Mouse (Mus musculus) intestine, postnatal 0 days (tissue): Measurements from ENCODE around the gene Clasp2. TPM values are rescaled to one million over a fixed set of nuclear protein-coding genes. Genes with fewer than 3 reads are reported as not detected.
A peak's percentile ranks its signal among the peaks of the same experiment; 100 is the strongest.
"Not testable (repeated sequence)": the region's sequence is repeated elsewhere in the genome, so short reads cannot be mapped to it uniquely, and the experiment has no call there.

ENCODE experiments used
- ATAC-seq: fragments of 200-750 bp; cut with Nextera tagmentation; 2 replicates; pipeline ENCODE4 v1.8.0; 2017; ENCODE audit warnings: mild to moderate bottlenecking, moderate TSS enrichment, moderate library complexity
- H3K27ac ChIP-seq: fragments of 300-500 bp; sonication (generic); 2 replicates; pipeline ENCODE4 v1.5.1; 2014; ENCODE audit warnings: mild to moderate bottlenecking, low read depth, low read length, moderate library complexity
- H3K27me3 ChIP-seq: fragments of 300-500 bp; sonication (generic); replicated peaks from 2 replicates; pipeline ENCODE4 v1.6.1; 2014; ENCODE audit warnings: low read length, mixed read lengths; ENCODE audit not compliant: control insufficient read depth, insufficient read depth
- H3K36me3 ChIP-seq: fragments of 300-500 bp; sonication (generic); 2 replicates; pipeline ENCODE4 v1.6.1; 2014; ENCODE audit warnings: mild to moderate bottlenecking, moderate library complexity; ENCODE audit not compliant: control insufficient read depth, insufficient read depth
- H3K4me1 ChIP-seq: fragments of 300-500 bp; sonication (generic); replicated peaks from 2 replicates; pipeline ENCODE4 v1.6.1; 2014; ENCODE audit warnings: antibody characterized with exemption, low read length, mixed read lengths; ENCODE audit not compliant: control insufficient read depth, insufficient read depth
- H3K4me2 ChIP-seq: fragments of 300-500 bp; sonication (generic); replicated peaks from 2 replicates; pipeline ENCODE4 v1.6.1; 2014; ENCODE audit warnings: low read depth, mild to moderate bottlenecking, moderate library complexity
- H3K4me3 ChIP-seq: fragments of 300-500 bp; sonication (generic); 2 replicates; pipeline ENCODE4 v1.5.1; 2014; ENCODE audit warnings: low read depth, low read length
- H3K9ac ChIP-seq: fragments of 300-500 bp; sonication (generic); 2 replicates; pipeline ENCODE4 v1.6.1; 2014; ENCODE audit warnings: mild to moderate bottlenecking, low read depth, low read length
- H3K9me3 ChIP-seq: fragments of 300-500 bp; sonication (generic); 2 replicates; pipeline ENCODE4 v1.6.1; 2016; ENCODE audit warnings: mixed run types; ENCODE audit not compliant: control insufficient read depth
- CTCF ChIP-seq: sonication (generic); IDR thresholded peaks from 2 replicates; pipeline ENCODE4 v1.5.1; 2016; ENCODE audit warnings: low read depth, mild to moderate bottlenecking, control low read depth, antibody characterized with exemption, moderate library complexity
- WGBS: fragments of 180-500 bp; shearing (Covaris S2); extraction: QIAGEN DNeasy Blood & Tissue Kit; methylation state at CpG from one replicate; pipeline ENCODE4 v1.1.7; 2014; 5-methylcytosine and 5-hydroxymethylcytosine counted together
- polyA plus RNA-seq: library from polyadenylated mRNA; unstranded; fragments of >200 nt; fragmentation: Nextera tagmentation; extraction: Ambion mirVana; gene quantifications from 2 replicates; pipeline ENCODE4 v1.2.1, GENCODE M21; 2015

Gene Clasp2
- polyA plus RNA-seq, 1 experiment from 2014 or later, result 7.2 TPM

DNA sequence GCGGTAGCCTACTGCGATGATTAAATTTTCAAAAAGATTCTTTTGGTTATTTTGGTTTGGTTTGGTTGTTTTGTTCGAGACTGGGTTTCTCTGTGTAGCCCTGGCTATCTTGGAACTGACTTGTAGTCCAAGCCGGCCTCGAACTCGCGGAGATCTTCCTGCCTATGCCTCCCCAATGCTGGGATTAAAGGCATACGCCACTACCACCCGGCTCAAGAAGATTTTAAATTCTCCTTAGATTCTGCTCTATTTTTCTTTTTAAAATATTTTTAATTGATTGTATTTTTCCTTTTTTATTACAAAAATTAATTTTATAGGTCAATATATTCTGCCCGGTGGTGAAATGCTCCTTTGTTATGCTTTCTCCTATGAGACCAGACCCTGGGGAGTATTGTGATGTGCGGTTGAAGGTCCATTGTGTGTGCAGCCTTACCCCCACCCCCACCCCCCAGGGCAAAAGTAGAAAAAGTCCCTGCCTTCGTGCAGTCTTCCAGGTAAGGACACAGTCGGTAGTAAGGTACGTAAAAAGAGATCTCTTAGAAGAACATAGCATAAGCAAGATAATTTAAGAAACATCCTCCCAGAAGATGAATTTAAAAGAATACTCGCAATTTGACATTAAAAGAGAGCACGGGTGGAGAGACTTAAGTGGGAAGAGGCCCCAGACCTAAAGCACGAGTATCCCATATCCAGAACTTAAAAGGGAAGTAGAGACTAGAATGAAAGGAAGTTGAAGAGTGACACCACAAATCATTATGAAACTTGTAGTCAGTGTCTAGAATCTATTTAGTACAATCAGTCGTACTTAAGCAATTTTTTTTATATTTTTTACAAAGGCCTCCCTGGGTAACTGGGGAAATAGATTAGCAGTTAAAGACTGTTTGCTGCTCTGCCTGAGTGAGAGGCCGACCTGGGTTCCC, 32.7 kb upstream of the Clasp2 start:
- whole genome bisulfite sequencing, result 52% methylated on average over 19 of the region's 19 CpGs
- H3K4me3 ChIP-seq, result peak overlapping the region; percentile 98
- no peaks in the 10 kb centered on the region for H3K36me3 ChIP-seq
- H3K9me3 ChIP-seq, result no peaks in the 10 kb centered on the region
- peak overlapping the region; percentile 99 for H3K9ac ChIP-seq
- no peak; the same call in 1 of the 2 replicates for ATAC-seq
- no peaks in the 10 kb centered on the region for H3K4me1 ChIP-seq
- peak overlapping the region; percentile 77 for H3K4me2 ChIP-seq
- H3K27me3 ChIP-seq, result no peaks in the 10 kb centered on the region
- H3K27ac ChIP-seq, result peak overlapping the region; percentile 99
- no peak for TF ChIP-seq CTCF

DNA sequence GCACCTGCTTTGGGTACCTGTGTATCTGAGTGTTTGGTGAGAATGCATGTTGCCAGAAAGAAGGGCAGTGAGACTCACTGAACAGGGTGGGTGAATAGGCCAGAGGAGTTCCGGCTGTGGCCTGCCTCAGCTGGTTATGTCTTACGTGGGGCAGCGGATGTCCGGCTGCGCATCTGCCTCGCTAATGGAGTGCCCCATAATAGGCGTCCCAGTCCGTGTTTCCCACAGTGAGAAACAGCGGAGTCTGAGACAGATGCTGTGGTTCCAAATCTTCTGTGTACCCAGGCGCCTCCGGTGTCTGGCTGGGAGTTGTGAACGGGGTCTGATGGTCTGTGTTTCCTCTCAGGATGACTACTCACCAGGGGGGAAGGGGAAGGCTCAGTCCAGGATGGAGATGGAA, 30.4 kb upstream of the Clasp2 start:
- WGBS, result 80% methylated on average over 12 of the region's 12 CpGs

DNA sequence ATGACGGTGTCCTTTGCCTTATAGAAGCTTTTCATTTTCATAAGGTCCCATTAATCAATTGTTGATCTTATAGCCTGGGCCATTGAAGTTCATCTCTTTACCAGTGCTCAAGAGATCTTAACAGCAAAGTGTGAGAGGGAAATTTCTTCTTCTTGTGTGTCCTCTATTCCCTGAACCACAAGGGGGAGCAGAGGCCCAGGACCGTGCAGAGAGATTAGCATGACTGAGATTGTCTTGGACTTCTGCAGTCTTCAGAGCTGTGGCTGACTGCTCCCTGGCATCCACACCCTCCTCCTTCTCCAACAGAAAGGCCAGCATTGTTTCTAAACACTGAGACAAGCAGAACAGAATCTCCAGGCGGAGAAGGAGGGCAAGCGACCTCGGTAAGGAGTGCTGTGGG, 22.2 kb upstream of the Clasp2 start:
- no peak for ATAC-seq
- TF ChIP-seq CTCF, result peak; percentile 82
- H3K9ac ChIP-seq, result no peak overlapping the region
- no peaks in the 10 kb centered on the region for H3K4me1 ChIP-seq
- H3K4me3 ChIP-seq, result no peak overlapping the region
- no peak overlapping the region for H3K4me2 ChIP-seq
- no peaks in the 10 kb centered on the region for H3K36me3 ChIP-seq
- WGBS, result 44% methylated on average over 5 of the region's 5 CpGs
- H3K27me3 ChIP-seq, result no peaks in the 10 kb centered on the region
- no peaks in the 10 kb centered on the region for H3K9me3 ChIP-seq
- H3K27ac ChIP-seq, result no peak overlapping the region

More for the DNA sequence above, 30.4 kb upstream of the Clasp2 start:
- no peaks in the 10 kb centered on the region for H3K27me3 ChIP-seq
- H3K36me3 ChIP-seq, result no peaks in the 10 kb centered on the region
- no peak overlapping the region for H3K4me3 ChIP-seq
- H3K4me2 ChIP-seq, result no peak overlapping the region
- no peak overlapping the region for H3K9ac ChIP-seq
- H3K27ac ChIP-seq, result no peak overlapping the region
- no peaks in the 10 kb centered on the region for H3K9me3 ChIP-seq
- no peaks in the 10 kb centered on the region for H3K4me1 ChIP-seq
- ATAC-seq, result no peak
- no peak for TF ChIP-seq CTCF

DNA sequence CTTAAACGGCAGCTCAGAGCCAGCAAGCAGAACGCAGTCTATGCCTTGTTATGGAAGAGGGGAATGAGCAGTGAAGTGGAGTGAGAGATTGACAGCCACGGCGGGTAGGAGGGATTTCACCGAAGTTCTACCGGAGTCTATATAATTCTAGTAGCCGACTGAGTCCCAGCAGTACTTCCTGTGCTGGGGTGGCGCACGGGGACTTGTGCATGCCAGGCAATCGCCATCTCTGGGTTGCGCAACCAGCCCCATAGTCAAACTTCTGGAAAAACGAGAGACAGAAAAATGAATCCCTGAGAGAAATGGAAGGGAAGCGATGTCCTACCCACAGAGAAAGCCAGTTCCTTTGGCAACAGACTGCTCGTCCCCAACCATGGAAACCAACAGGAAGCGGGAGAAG, 16.6 kb upstream of the Clasp2 start:
- no peaks in the 10 kb centered on the region for H3K36me3 ChIP-seq
- WGBS, result 79% methylated on average over 15 of the region's 15 CpGs
- ATAC-seq, result no peak

DNA sequence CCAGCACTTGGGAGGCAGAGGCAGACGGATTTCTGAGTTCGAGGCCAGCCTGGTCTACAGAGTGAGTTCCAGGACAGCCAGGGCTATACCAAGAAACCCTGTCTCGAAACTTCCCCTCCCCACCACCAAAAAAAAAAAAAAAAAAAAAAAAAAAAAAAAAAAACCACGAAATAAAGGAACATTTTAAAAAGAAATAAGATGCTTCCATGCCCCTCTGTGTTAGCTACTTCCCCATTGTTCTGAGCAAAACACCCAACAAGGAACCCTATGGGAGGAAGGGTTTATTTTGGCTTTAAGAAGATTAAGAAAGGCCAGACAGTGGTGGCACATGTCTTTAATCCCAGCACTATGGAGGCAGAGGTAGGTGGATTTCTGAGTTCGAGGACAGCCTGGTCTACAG, 15.7 kb upstream of the Clasp2 start:
- not testable (repeated sequence) for H3K27me3 ChIP-seq, H3K4me2 ChIP-seq, H3K4me1 ChIP-seq, H3K36me3 ChIP-seq, H3K9ac ChIP-seq, H3K27ac ChIP-seq, H3K9me3 ChIP-seq, H3K4me3 ChIP-seq, ATAC-seq
- WGBS, result 80% methylated on average over 5 of the region's 5 CpGs

More for the DNA sequence above, 16.6 kb upstream of the Clasp2 start:
- Histone ChIP-seq H3K27ac (no peak overlapping the region), H3K27me3 (no peaks in the 10 kb centered on the region), H3K4me3 (no peak overlapping the region), H3K9ac (no peak overlapping the region), H3K9me3 (no peaks in the 10 kb centered on the region), H3K4me2 (no peak overlapping the region), H3K4me1 (no peaks in the 10 kb centered on the region)
- TF ChIP-seq CTCF, result no peak

DNA sequence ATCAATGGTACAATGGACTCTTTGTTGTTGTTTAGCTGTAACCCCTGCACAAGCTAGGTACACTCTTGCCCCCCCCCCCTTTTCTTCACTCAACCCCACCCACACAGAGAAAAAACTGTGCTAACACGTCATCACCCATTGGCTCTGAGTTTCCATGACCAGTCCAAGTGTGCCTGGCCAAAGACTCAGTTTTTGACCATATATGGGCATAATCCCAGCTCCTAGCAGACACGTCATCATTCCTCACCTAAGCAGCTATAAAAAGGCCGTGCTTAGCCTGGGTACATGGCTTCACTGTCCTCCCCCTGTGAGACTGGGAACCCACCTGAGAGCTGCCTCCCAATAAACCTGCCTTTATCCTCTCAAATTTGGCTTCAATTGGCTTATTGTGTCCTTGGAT, 15.1 kb upstream of the Clasp2 start:
- H3K4me3 ChIP-seq, result no peak overlapping the region
- H3K4me2 ChIP-seq, result no peak overlapping the region
- no peak overlapping the region for H3K9ac ChIP-seq
- no peaks in the 10 kb centered on the region for H3K36me3 ChIP-seq
- H3K27ac ChIP-seq, result no peak overlapping the region
- H3K9me3 ChIP-seq, result no peaks in the 10 kb centered on the region
- no peaks in the 10 kb centered on the region for H3K4me1 ChIP-seq
- no peak for TF ChIP-seq CTCF
- WGBS, result 53% methylated on average over 3 of the region's 3 CpGs
- H3K27me3 ChIP-seq, result no peaks in the 10 kb centered on the region
- no peak for ATAC-seq
